Mouse (Mus musculus) bone marrow macrophage, adult 2 months (primary cell): Measurements from ENCODE around the gene Ube2cbp.

Experiments used
- CTCF ChIP-seq: IDR thresholded peaks from 2 replicates; pipeline ENCODE4 v1.5.1; 2012; ENCODE audit warnings: low read depth, mild to moderate bottlenecking, low read length, moderate library complexity
- POLR2A ChIP-seq: IDR thresholded peaks from 2 replicates; pipeline ENCODE4 v1.6.1; 2012; ENCODE audit warnings: mild to moderate bottlenecking, low read depth, low read length, borderline replicate concordance

DNA sequence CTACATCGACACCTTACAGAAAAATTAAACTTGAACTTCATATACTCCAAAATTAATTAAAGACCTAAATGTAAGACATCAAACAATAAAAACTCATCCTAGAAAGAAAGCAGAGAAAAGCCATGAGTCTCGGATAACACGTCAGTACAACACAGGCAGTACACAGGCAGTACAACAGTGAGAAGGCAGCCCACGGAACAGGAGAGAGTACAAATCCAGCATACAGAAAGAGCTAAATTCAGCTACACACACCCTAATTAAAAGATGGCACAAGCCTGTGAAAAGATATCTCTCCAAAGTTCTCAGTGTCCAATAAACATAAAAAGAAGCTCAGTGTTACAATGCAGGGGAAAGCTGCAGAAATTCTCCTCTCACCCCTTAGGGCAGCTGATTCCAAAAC is 11.2 kb upstream of the Ube2cbp start:
- TF ChIP-seq CTCF (no peak), POLR2A (no peak)
